Mouse (Mus musculus): ENCODE measurements at regions not wholly inside any gene's neighbourhood (a gene's known extent, or its start where the extent isn't known, plus 50 kb on each side); places are given as distances from the start of the nearest gene placed in this dataset.

DNA sequence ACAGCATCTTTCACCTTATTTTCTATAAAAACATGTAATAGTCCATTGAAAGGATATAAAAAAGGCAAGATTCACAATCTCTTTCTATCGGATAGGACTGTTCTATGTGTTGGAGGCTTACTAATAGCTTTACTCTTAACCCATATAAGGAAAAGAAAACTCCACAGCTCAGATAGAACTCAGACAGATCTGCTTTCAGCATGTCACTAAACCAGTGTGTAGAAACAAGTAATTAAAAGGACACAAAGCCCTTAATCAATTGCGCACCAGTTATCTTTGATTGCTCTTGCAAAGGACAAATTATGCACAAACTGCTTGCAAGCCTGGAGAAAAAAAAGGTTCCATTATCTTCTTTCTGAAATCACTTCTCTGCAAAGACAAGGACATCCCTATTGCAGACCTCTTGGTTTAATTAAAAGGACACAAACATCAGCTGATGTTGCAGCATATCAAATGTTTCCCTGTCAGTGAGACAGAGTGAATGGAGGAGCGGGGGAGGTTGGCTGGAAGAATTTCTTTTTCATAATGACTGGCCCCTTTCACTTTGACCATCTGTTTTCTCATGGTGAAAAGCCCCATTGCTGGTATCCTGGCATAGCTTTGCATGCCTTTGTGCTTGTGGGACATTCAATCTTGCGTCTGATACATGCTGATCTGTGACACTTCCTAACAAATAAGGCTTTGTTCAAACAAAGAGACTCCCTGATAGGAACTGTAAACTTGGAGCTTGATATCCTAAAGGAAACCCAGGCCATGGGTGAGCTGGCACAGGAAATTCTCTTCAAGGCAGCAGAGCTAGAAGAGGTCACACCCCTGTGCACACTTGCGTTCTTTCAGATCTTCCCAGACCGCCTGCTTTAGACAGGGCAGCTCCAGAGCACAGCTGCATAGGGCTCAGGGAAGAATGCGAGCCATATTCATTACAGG, 162.8 kb upstream of the Rgmb start:
- Histone ChIP-seq H3K9ac (replicated peaks; ENCODE audit: low read length) (no peak overlapping the region), H3K4me3 (replicated peaks; ENCODE audit: low read depth, low read length) (no peak overlapping the region), H3K9me3 (ENCODE audit: control insufficient read depth, low read length) (peaks cover 4% of the 10 kb centered on the region), H3K36me3 (ENCODE audit: control insufficient read depth, insufficient read depth, low read length) (no peaks in the 10 kb centered on the region), H3K4me1 (ENCODE audit: control insufficient read depth, insufficient read depth, low read length) (peaks cover 21% of the 10 kb centered on the region), H3K4me2 (ENCODE audit: low read length) (0 out of 2 replicates have a peak overlapping the region, but pooled peaks have one; percentile 22), H3K27ac (replicated peaks; ENCODE audit: low read depth, low read length) (peak overlapping the region; percentile 78), H3K27me3 (ENCODE audit: control insufficient read depth, insufficient read depth, low read length) (no peaks in the 10 kb centered on the region)
- peak; percentile 65 for ATAC-seq (ENCODE audit: low FRiP score, low TSS enrichment)
- 12% methylated on average over 7 of the region's 7 CpGs for WGBS
- DNase-seq: peak; percentile 72

DNA sequence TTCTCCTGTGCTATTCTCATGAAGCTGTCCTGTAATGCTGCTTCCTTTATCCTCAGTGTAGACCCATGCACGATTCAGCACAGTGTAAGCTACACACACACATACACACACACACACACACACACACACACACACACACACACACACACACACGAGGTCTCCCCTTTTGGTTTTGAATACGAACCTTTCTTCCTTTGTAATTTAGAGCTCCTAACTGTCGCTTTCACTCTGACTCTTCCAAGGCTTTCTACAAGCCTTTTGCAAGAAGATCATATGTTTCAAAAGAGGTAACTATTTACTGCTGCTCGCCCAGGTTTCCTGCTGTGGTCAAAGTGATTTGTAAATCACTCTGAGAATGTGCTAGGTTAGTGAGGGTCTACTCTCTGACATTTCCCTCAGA, 161.1 kb upstream of the Rgmb start:
- 50% methylated on average over 5 of the region's 5 CpGs for WGBS

DNA sequence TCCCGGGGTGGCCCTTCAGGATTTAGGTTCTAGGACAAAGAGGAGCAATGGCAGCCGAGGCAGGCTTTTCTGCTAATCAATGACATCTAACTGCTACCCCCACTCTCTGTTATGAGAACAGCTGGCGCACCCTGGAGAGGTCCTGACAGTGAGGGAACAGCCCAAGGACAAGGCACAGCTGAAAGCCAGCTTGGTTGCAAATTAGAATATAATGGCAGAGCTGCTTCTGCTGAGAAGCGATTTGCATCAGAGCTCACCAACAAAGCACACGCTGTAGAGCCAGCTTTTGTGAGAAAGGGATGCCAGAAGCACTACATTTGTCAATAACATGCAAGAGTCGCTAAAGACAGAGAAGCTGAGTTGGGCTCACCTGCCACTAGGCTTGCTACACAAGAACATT, 159.5 kb upstream of the Rgmb start:
- ATAC-seq (ENCODE audit: low FRiP score, low TSS enrichment) (peak; percentile 83), DNase-seq (peak; percentile 75)
- H3K9me3 ChIP-seq (ENCODE audit: control insufficient read depth, low read length): no peaks in the 10 kb centered on the region
- no peaks in the 10 kb centered on the region for H3K27me3 ChIP-seq (ENCODE audit: control insufficient read depth, insufficient read depth, low read length)
- peak overlapping the region; percentile 5 for H3K4me2 ChIP-seq (ENCODE audit: low read length)
- peak overlapping the region; percentile 20; the same call in 1 of the 2 replicates for H3K9ac ChIP-seq (replicated peaks; ENCODE audit: low read length)
- no peak overlapping the region for H3K4me3 ChIP-seq (replicated peaks; ENCODE audit: low read depth, low read length)
- H3K27ac ChIP-seq (replicated peaks; ENCODE audit: low read depth, low read length): peak overlapping the region; percentile 81
- WGBS: 2% methylated on average over 6 of the region's 6 CpGs
- H3K36me3 ChIP-seq (ENCODE audit: control insufficient read depth, insufficient read depth, low read length): no peaks in the 10 kb centered on the region
- H3K4me1 ChIP-seq (ENCODE audit: control insufficient read depth, insufficient read depth, low read length): peaks cover 21% of the 10 kb centered on the region

More for the DNA sequence above, 161.1 kb upstream of the Rgmb start:
- no peak overlapping the region for H3K4me3 ChIP-seq (replicated peaks; ENCODE audit: low read depth, low read length)
- no peaks in the 10 kb centered on the region for H3K9me3 ChIP-seq (ENCODE audit: control insufficient read depth, low read length)
- H3K27ac ChIP-seq (replicated peaks; ENCODE audit: low read depth, low read length): 0 out of 2 replicates have a peak overlapping the region, but pooled peaks have one; percentile 13
- no peak for DNase-seq
- H3K4me2 ChIP-seq (ENCODE audit: low read length): no peak overlapping the region
- peaks cover 21% of the 10 kb centered on the region for H3K4me1 ChIP-seq (ENCODE audit: control insufficient read depth, insufficient read depth, low read length)
- H3K36me3 ChIP-seq (ENCODE audit: control insufficient read depth, insufficient read depth, low read length): no peaks in the 10 kb centered on the region
- no peaks in the 10 kb centered on the region for H3K27me3 ChIP-seq (ENCODE audit: control insufficient read depth, insufficient read depth, low read length)
- no peak for ATAC-seq (ENCODE audit: low FRiP score, low TSS enrichment)
- no peak overlapping the region for H3K9ac ChIP-seq (replicated peaks; ENCODE audit: low read length)

DNA sequence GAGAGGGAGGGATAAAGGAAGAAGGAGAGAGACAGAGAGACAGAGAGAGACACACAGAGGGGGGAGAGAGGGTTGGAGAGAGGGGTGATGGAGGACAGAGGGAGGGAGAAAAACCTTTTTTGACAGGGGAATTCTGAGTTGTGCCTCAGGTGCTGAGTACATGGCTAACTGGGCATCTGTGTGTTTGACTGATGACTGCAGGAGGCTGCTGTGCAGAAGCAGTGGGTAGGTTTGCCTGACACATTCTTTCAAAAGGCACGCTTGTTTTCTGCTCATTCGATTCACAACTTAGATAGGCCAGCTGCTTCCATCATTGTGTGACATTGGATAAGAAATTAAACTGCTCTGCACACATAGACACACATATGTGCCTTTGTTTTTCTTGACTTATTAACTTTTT, 150.7 kb upstream of the Rgmb start:
- WGBS: 25% methylated on average over 2 of the region's 2 CpGs
- no peak overlapping the region for H3K27ac ChIP-seq (replicated peaks; ENCODE audit: low read depth, low read length)
- no peaks in the 10 kb centered on the region for H3K36me3 ChIP-seq (ENCODE audit: control insufficient read depth, insufficient read depth, low read length)
- no peak overlapping the region for H3K9ac ChIP-seq (replicated peaks; ENCODE audit: low read length)
- H3K9me3 ChIP-seq (ENCODE audit: control insufficient read depth, low read length): no peaks in the 10 kb centered on the region
- no peak for ATAC-seq (ENCODE audit: low FRiP score, low TSS enrichment)
- H3K4me3 ChIP-seq (replicated peaks; ENCODE audit: low read depth, low read length): no peak overlapping the region
- H3K4me1 ChIP-seq (ENCODE audit: control insufficient read depth, insufficient read depth, low read length): peaks cover 8% of the 10 kb centered on the region; the same call in 1 of the 2 replicates
- H3K4me2 ChIP-seq (ENCODE audit: low read length): no peak overlapping the region
- no peak for DNase-seq
- no peaks in the 10 kb centered on the region for H3K27me3 ChIP-seq (ENCODE audit: control insufficient read depth, insufficient read depth, low read length)

DNA sequence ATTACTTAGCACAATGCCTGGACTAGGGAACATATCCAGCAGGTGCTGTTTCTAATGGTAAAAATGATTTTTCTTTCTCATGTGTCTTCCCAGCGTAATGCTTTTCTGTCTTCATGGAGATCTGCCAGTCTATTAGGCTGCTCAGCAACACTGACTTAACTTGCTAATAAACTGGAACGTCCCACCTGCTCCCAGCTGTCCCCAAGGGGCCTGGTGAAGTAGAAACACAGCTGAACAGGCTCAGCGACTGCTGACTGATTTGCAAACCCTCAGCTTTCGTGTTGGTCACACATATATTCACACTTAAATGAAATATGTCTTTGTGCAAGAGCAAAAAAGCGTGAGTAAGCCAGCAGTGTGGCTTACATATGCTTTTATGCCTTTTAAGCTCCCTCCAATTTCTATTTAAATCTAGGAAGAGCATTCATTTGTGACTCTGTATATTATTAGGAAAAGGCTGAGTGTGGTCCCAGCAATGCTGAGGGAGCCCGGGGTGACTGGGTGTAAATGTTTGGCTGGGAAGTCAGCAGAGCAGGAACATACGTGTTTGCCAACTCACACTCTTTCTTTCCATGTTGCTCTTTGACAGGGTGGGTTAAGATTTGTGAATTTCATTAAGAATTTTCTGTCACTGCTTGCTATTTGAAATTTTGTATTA, 146.7 kb upstream of the Rgmb start:
- 8% methylated on average over 7 of the region's 7 CpGs for WGBS
- H3K27ac ChIP-seq (replicated peaks; ENCODE audit: low read depth, low read length): peak overlapping the region; percentile 75

DNA sequence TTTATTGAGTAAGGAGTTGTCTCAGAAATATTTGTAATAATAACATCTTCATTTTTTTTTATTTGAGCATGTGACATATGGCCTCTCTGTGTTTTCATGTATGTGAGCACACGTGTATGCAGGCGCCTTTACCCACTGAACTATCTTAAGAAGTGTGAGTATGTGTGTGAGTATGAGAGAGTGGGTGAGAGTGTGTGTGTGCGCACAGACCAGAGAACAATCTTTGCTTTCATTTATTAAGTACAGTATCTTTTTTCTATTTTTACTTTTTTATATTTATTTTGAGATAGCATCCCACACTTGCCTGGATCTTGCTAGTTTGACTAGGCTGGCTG, 140.5 kb upstream of the Rgmb start:
- no peak for ATAC-seq (ENCODE audit: low FRiP score, low TSS enrichment)

More for the DNA sequence above, 146.7 kb upstream of the Rgmb start:
- ATAC-seq (ENCODE audit: low FRiP score, low TSS enrichment) (peak; percentile 92), DNase-seq (peak; percentile 85)
- H3K9me3 ChIP-seq (ENCODE audit: control insufficient read depth, low read length): no peaks in the 10 kb centered on the region
- H3K36me3 ChIP-seq (ENCODE audit: control insufficient read depth, insufficient read depth, low read length): no peaks in the 10 kb centered on the region
- H3K9ac ChIP-seq (replicated peaks; ENCODE audit: low read length): no peak overlapping the region
- H3K4me1 ChIP-seq (ENCODE audit: control insufficient read depth, insufficient read depth, low read length): peaks cover 8% of the 10 kb centered on the region; the same call in 1 of the 2 replicates
- H3K4me2 ChIP-seq (ENCODE audit: low read length): 0 out of 2 replicates have a peak overlapping the region, but pooled peaks have one; percentile 17
- no peaks in the 10 kb centered on the region for H3K27me3 ChIP-seq (ENCODE audit: control insufficient read depth, insufficient read depth, low read length)
- no peak overlapping the region for H3K4me3 ChIP-seq (replicated peaks; ENCODE audit: low read depth, low read length)

DNA sequence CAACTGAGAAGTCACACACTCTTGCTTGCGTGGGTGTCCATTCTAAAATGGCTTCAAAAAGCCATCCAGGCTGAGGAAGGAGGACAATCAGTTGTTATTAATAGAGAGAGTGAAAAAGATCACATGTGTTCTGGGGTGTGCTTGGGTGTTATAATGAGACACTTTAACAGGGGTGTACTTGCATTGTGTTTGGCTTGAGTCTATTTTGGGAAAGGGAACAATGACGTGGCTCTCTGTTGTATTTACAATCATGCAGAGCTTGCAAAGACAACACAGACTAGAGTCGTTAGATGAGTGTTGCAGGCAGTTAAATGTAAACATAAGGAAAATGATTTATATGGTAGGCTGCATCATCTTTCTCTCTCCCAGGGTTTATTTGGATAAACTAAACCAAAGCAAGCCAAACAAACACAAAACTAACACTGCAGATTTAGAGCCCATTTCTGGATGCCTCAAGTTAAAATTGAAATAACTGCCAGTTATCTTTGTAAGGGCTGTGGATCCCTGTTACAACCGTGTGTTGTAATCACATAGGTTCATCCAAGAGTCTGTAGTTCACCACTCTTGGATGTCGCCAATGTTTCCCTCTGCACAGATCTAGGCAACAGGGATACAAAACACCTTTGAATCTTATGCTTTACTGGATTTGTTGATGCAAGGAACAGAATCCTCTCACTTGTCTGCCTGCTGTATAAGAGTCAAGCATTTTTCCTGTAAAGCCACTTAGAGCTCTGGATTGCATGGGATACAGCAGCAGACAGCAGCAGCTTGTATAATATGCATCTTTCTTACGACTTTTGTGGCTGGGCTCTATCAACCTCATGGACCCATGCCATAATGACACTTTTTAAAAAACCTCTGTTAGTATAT, 139.9 kb upstream of the Rgmb start:
- 81% methylated on average over 6 of the region's 6 CpGs for WGBS
- Histone ChIP-seq H3K9me3 (ENCODE audit: control insufficient read depth, low read length) (no peaks in the 10 kb centered on the region), H3K27ac (replicated peaks; ENCODE audit: low read depth, low read length) (no peak overlapping the region), H3K36me3 (ENCODE audit: control insufficient read depth, insufficient read depth, low read length) (no peaks in the 10 kb centered on the region), H3K27me3 (ENCODE audit: control insufficient read depth, insufficient read depth, low read length) (no peaks in the 10 kb centered on the region), H3K9ac (replicated peaks; ENCODE audit: low read length) (no peak overlapping the region), H3K4me2 (ENCODE audit: low read length) (no peak overlapping the region), H3K4me1 (ENCODE audit: control insufficient read depth, insufficient read depth, low read length) (no peaks in the 10 kb centered on the region), H3K4me3 (replicated peaks; ENCODE audit: low read depth, low read length) (no peak overlapping the region)
- DNase-seq (no peak), ATAC-seq (ENCODE audit: low FRiP score, low TSS enrichment) (no peak)

More for the DNA sequence above, 140.5 kb upstream of the Rgmb start:
- Histone ChIP-seq H3K4me1 (ENCODE audit: control insufficient read depth, insufficient read depth, low read length) (no peaks in the 10 kb centered on the region), H3K4me3 (replicated peaks; ENCODE audit: low read depth, low read length) (no peak overlapping the region), H3K27me3 (ENCODE audit: control insufficient read depth, insufficient read depth, low read length) (no peaks in the 10 kb centered on the region), H3K9ac (replicated peaks; ENCODE audit: low read length) (no peak overlapping the region), H3K27ac (replicated peaks; ENCODE audit: low read depth, low read length) (no peak overlapping the region), H3K9me3 (ENCODE audit: control insufficient read depth, low read length) (no peaks in the 10 kb centered on the region), H3K36me3 (ENCODE audit: control insufficient read depth, insufficient read depth, low read length) (no peaks in the 10 kb centered on the region), H3K4me2 (ENCODE audit: low read length) (no peak overlapping the region)
- 95% methylated on average over 3 of the region's 3 CpGs for WGBS
- no peak for DNase-seq

DNA sequence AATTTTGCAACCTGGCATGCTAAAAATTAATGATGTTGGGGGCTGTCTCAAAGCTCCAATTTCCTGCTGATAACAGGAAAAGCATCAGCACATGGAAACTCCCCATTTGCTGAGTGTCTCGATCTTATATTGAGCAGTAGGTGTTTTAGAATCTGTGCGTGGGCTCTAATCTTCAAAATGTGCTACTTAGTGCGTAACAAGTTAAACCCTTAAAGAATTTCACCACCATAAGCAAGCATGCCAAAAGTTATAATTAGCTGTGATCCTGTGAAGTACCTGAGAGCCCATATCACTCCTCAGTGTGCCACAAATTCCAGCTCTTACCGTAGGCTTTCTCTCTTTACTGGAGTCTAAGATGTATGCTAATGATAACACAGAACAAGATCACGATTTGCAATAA, 137.5 kb upstream of the Rgmb start:
- DNase-seq (no peak), ATAC-seq (ENCODE audit: low FRiP score, low TSS enrichment) (no peak)
- Histone ChIP-seq H3K27me3 (ENCODE audit: control insufficient read depth, insufficient read depth, low read length) (no peaks in the 10 kb centered on the region), H3K4me3 (replicated peaks; ENCODE audit: low read depth, low read length) (no peak overlapping the region), H3K36me3 (ENCODE audit: control insufficient read depth, insufficient read depth, low read length) (no peaks in the 10 kb centered on the region), H3K4me1 (ENCODE audit: control insufficient read depth, insufficient read depth, low read length) (no peaks in the 10 kb centered on the region), H3K4me2 (ENCODE audit: low read length) (no peak overlapping the region), H3K27ac (replicated peaks; ENCODE audit: low read depth, low read length) (no peak overlapping the region), H3K9me3 (ENCODE audit: control insufficient read depth, low read length) (no peaks in the 10 kb centered on the region), H3K9ac (replicated peaks; ENCODE audit: low read length) (no peak overlapping the region)
- WGBS: 84% methylated on average over 5 of the region's 5 CpGs
